Mouse (Mus musculus): ENCODE results near the gene Zfp956.

- TF ChIP-seq CTCF (IDR thresholded peaks at IDR 0.05; ENCODE audit: low read depth, low read length) (no peak), POLR2A (IDR thresholded peaks at IDR 0.05; ENCODE audit: extremely low read depth, insufficient read depth, low read length) (no peak)
Measured at GRCm38 (mm10) chr6:47942461-47942860, 10.7 kb upstream of the Zfp956 start.

All from liver, adult 2 months (tissue).